Mouse (Mus musculus) megakaryocyte, embryonic 14.5 days (primary cell): Measurements from ENCODE around the gene Rab33b.

Experiments used
- FLI1 ChIP-seq: IDR thresholded peaks from 2 replicates; pipeline ENCODE4 v1.6.1; 2012; ENCODE audit warnings: low read length, inconsistent platforms, mixed read lengths
- GATA1 ChIP-seq: IDR thresholded peaks from 3 replicates; pipeline ENCODE4 v1.6.1; 2012; ENCODE audit warnings: mixed read lengths, low read length, inconsistent platforms, borderline replicate concordance

- TF ChIP-seq GATA1 = no peak
- TF ChIP-seq FLI1 = no peak
Measured at GRCm38 (mm10) chr3:51494466-51494865, 10.7 kb downstream of the Rab33b start.
